1 mouse cellular context compared by ENCODE assay signal in genomic region chr9:62510530-62510936, GRCm38 (mm10).
TF ChIP-seq lines count a peak whose summit lies in the region.

No protein-coding gene starts in this region.

TF ChIP-seq in CH12.LX, 34 proteins besides CTCF, POLR2A, EP300 and RAD21 (continued from another document):
- TF ChIP-seq SMC3 (IDR thresholded peaks at IDR 0.05; ENCODE audit: low read depth, low read length) (no peak), MAX (IDR thresholded peaks at IDR 0.05; ENCODE audit: low read length) (peak; percentile 91), ZKSCAN1 (IDR thresholded peaks at IDR 0.05; ENCODE audit: borderline replicate concordance, low read depth, low read length) (no peak), TBP (conservative IDR thresholded peaks at IDR 0.05; ENCODE audit: low read depth, low read length) (0 out of 2 replicates have a peak, but pooled peaks have one; percentile 62), JUND (conservative IDR thresholded peaks at IDR 0.05; ENCODE audit: low read depth, low read length) (0 out of 2 replicates have a peak, but pooled peaks have one; percentile 14), PAX5 (IDR thresholded peaks at IDR 0.05; ENCODE audit: low read length) (no peak), MEF2A (IDR thresholded peaks at IDR 0.05; ENCODE audit: borderline replicate concordance, low read depth, low read length) (peak; percentile 53; the same call in 1 of the 2 replicates)
